Mouse (Mus musculus) bone marrow, adult 2 months (tissue): ENCODE results near the gene Srd5a1.

Experiments used
- CTCF ChIP-seq: fragments of 200-500 bp; IDR thresholded peaks from 2 replicates; pipeline ENCODE4 v1.5.1; 2011; ENCODE audit warnings: low read length, control low read depth; ENCODE audit not compliant: control insufficient read depth, insufficient read depth
- POLR2A ChIP-seq: fragments of 200-500 bp; IDR thresholded peaks from 2 replicates; pipeline ENCODE4 v1.6.1; 2011; ENCODE audit warnings: low read depth, mild to moderate bottlenecking, control low read depth, low read length, borderline replicate concordance; ENCODE audit not compliant: control insufficient read depth

DNA sequence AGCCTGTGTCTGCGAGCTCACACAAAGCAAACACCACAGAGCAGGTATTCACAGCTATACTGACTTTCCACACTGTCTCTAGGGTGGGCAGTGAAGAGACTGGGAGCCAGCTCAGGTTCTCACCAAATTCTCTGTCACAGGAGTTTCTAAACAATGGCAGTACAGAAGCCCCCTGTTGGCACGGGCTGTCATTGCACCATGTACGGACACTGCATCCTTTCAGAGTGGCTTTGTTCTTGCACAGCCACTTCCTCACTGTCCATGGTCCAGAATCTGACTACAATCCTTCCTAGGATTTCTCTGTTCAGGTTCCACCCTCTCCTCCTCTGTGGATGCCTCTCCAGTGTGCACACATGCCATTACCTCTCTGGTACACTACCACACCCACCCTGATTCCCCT lies 66.2 kb downstream of the Srd5a1 start:
- no peak for TF ChIP-seq POLR2A
- peak; percentile 54 for TF ChIP-seq CTCF
